Mouse (Mus musculus): ENCODE measurements around the gene Tdrd3.

DNA sequence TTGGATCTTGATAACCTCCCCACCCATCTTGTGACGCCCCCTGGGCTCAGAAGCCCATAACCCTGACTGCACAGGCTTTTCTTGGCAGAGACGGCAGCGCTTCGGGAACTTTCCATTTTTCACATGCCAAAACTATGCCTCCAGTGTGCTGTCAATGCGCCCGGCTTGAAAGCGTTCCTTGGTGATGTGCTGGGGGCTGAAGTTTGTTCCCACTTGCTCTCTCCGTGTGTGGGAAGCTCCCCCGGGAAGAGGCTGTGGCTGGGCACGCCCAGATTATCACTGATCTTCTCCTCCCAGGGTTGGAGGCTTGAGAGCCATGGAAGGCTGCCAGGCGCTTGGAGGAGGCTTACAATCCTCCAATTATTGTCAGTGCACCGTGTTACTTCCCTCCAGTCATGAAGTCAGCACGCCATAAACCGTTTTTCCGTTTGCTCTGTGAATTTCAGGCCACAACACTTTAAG is 152.0 kb downstream of the Tdrd3 start:
- TF ChIP-seq CTCF (IDR thresholded peaks at IDR 0.05; ENCODE audit: borderline replicate concordance, insufficient read depth, low read length) = no peak
- TF ChIP-seq POLR2A (IDR thresholded peaks at IDR 0.05; ENCODE audit: low read depth, low read length) = no peak
